Mouse (Mus musculus) liver, adult 2 months (tissue): Measurements from ENCODE around the gene Gm11595.

Source experiments
- CTCF ChIP-seq: fragments of 200-500 bp; IDR thresholded peaks from 2 replicates; pipeline ENCODE4 v1.5.1; 2011; ENCODE audit warnings: low read depth, low read length, control low read depth
- POLR2A ChIP-seq: fragments of 200-500 bp; IDR thresholded peaks from 2 replicates; pipeline ENCODE4 v1.6.1; 2011; ENCODE audit warnings: low read length, control low read depth; ENCODE audit not compliant: insufficient read depth; ENCODE audit errors: extremely low read depth

DNA sequence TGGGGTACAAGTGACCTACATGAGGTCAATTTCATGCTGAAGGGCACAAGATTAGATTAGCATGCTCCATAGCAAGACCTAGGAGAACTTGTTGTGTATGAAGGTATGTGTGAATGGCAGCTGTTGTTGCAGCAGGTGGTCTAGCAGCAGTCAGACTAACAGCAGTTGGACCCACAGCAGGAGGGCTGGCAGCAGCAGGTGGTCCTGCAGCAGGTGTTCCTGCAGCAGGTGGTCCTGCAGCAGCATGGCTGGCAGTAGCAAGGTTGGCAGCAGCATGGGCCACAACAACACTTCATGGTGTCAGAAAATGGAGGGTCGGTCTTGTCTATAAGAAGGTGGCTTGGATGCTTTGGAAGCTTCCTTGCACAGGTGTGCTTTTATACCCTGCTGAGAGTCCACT is 13.8 kb downstream of the Gm11595 start:
- TF ChIP-seq CTCF, result no peak
- no peak for TF ChIP-seq POLR2A
